Mouse (Mus musculus) heart, embryonic 11.5 days (tissue): ENCODE measurements around the gene Nxpe4. TPM values are rescaled to one million over a fixed set of nuclear protein-coding genes. Genes with fewer than 3 reads are reported as not detected.

Source experiments
- ATAC-seq: fragments of 200-750 bp; cut with Nextera tagmentation; replicated peaks from 2 replicates; pipeline ENCODE4 v1.8.0; 2017; ENCODE audit warnings: moderate library complexity; ENCODE audit not compliant: insufficient number of reproducible peaks, low FRiP score, low TSS enrichment
- H3K27ac ChIP-seq: fragments of 300-500 bp; sonication (generic); 2 replicates; pipeline ENCODE4 v1.5.1; 2014; ENCODE audit warnings: mild to moderate bottlenecking, low read depth, low read length
- H3K27me3 ChIP-seq: fragments of 300-500 bp; sonication (generic); 2 replicates; pipeline ENCODE4 v1.6.1; 2014; ENCODE audit warnings: mild to moderate bottlenecking, low read length, mixed read lengths; ENCODE audit not compliant: control insufficient read depth, insufficient read depth
- H3K36me3 ChIP-seq: fragments of 300-500 bp; sonication (generic); 2 replicates; pipeline ENCODE4 v1.6.1; 2014; ENCODE audit warnings: mild to moderate bottlenecking, low read length, moderate library complexity, mixed read lengths; ENCODE audit not compliant: control insufficient read depth, insufficient read depth
- H3K4me1 ChIP-seq: fragments of 300-500 bp; sonication (generic); 2 replicates; pipeline ENCODE4 v1.6.1; 2014; ENCODE audit warnings: low read length; ENCODE audit not compliant: control insufficient read depth, insufficient read depth
- H3K4me2 ChIP-seq: fragments of 300-500 bp; sonication (generic); 2 replicates; pipeline ENCODE4 v1.6.1; 2014; ENCODE audit warnings: mild to moderate bottlenecking, moderate library complexity
- H3K4me3 ChIP-seq: fragments of 300-500 bp; sonication (generic); 2 replicates; pipeline ENCODE4 v1.5.1; 2014; ENCODE audit warnings: low read depth, low read length
- H3K9ac ChIP-seq: fragments of 300-500 bp; sonication (generic); 2 replicates; pipeline ENCODE4 v1.6.1; 2014; ENCODE audit warnings: mild to moderate bottlenecking, low read depth, low read length, moderate library complexity
- H3K9me3 ChIP-seq: fragments of 300-500 bp; sonication (generic); replicated peaks from 2 replicates; pipeline ENCODE4 v1.6.1; 2016; ENCODE audit warnings: low read length; ENCODE audit not compliant: control insufficient read depth
- WGBS: fragments of 180-500 bp; shearing (Covaris S2); extraction: QIAGEN DNeasy Blood & Tissue Kit; methylation state at CpG from one replicate; pipeline ENCODE4 v1.1.7; 2014; ENCODE audit not compliant: insufficient replicate concordance; 5-methylcytosine and 5-hydroxymethylcytosine counted together
- polyA plus RNA-seq: library from polyadenylated mRNA; unstranded; fragments of >200 nt; fragmentation: Nextera tagmentation; extraction: Ambion mirVana; gene quantifications from 2 replicates; pipeline ENCODE4 v1.2.1, GENCODE M21; 2014

Nxpe4 gene
- polyA plus RNA-seq, 1 experiment from 2014 or later, result 2.6 TPM

DNA sequence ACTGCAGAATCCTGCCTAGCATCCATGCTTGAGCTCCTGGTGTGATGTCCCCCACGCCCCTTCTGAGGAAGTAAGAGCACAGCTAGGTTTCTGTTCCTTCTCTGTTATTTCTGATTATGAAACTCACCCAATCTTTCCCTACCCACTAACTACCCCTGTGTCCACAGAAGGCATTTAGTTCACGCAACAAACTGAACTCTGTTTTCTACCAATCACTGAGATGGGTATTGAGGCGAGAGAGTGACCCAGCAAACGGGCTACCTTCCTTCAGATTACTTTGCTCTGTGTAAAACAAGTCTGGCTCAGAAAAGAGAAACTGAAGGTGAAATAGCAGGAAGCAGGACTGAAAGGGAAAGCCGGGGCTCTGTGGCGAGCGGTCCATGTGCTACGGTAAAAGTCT lies 260.6 kb downstream of the Nxpe4 start:
- Histone ChIP-seq H3K4me2 (no peak overlapping the region), H3K4me3 (no peak overlapping the region), H3K9ac (no peak overlapping the region), H3K9me3 (no peaks in the 10 kb centered on the region), H3K27me3 (no peaks in the 10 kb centered on the region), H3K36me3 (no peaks in the 10 kb centered on the region), H3K4me1 (no peaks in the 10 kb centered on the region), H3K27ac (no peak overlapping the region)
- ATAC-seq, result no peak
- 76% methylated on average over 8 of the region's 8 CpGs for WGBS

DNA sequence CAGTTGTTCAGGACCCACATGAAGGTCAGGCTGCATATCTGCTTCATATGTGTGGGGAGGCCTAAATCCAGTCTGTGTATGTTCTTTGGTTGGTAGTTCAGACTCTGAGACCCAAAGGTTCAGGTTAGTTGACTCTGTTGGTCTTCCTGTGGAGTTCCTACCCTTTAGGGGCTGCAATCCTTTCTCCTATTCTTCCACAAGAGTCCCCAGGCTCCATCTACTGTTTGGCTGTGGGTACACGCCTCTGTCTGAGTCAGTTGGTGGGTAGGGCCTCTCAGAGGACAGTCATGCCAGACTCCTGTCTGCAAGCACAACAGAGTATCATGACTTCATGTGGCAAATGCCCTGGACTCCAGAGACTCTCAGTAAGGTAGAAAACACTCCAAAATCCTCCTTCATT lies 261.4 kb downstream of the Nxpe4 start:
- no peak for ATAC-seq
- H3K27ac ChIP-seq, result no peak overlapping the region
- no peak overlapping the region for H3K9ac ChIP-seq
- H3K9me3 ChIP-seq, result no peaks in the 10 kb centered on the region
- no peaks in the 10 kb centered on the region for H3K4me1 ChIP-seq
- H3K4me2 ChIP-seq, result no peak overlapping the region
- WGBS, result 38% methylated on average over 1 of the region's 1 CpGs
- H3K36me3 ChIP-seq, result no peaks in the 10 kb centered on the region
- no peaks in the 10 kb centered on the region for H3K27me3 ChIP-seq
- no peak overlapping the region for H3K4me3 ChIP-seq

DNA sequence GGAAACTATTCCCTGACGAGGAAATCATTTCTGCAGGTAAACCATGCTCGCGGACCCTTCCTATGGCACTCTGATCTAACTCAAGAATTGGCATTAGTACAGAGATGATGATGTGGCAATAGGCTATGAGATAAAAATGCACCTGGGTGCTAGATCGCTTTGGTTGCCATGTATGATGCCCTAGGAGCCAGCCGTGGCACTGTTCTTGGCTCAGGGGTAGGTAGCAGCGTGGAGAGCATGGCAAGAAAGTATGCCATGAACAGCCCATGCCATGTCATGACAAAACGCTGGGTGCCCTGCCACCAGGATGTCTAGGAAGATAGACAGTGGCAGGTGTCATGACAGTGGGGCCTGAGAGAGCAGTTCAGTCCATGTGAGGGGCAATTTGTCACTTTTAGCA lies 265.4 kb downstream of the Nxpe4 start:
- H3K27me3 ChIP-seq, result no peaks in the 10 kb centered on the region
- no peak overlapping the region for H3K27ac ChIP-seq
- H3K9ac ChIP-seq, result no peak overlapping the region
- no peaks in the 10 kb centered on the region for H3K9me3 ChIP-seq
- H3K4me2 ChIP-seq, result no peak overlapping the region
- H3K36me3 ChIP-seq, result no peaks in the 10 kb centered on the region
- no peak overlapping the region for H3K4me3 ChIP-seq
- no peaks in the 10 kb centered on the region for H3K4me1 ChIP-seq
- 82% methylated on average over 7 of the region's 7 CpGs for WGBS
- no peak for ATAC-seq

DNA sequence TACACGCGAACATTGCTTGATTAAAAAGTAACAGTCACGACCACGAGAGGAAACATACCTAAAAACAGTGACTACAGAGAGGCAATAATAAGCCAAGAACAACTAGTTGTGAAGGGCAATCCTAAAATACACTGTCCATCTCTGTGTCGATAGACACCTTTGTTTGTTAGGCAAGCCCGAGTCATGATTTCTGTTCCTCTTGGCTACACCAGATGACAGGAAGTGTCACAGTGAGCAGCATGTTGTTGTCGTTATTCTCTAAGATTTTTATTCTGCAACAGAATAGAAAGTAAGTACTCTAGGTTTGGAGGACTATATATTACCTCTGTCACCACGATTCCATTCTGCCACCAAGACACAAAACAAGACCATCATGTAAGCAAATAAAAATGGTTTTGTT lies 270.6 kb downstream of the Nxpe4 start:
- H3K9me3 ChIP-seq, result no peaks in the 10 kb centered on the region
- no peak overlapping the region for H3K9ac ChIP-seq
- WGBS, result 76% methylated on average over 8 of the region's 8 CpGs
- no peaks in the 10 kb centered on the region for H3K27me3 ChIP-seq
- no peak overlapping the region for H3K27ac ChIP-seq
- no peak overlapping the region for H3K4me3 ChIP-seq
- ATAC-seq, result no peak
- no peaks in the 10 kb centered on the region for H3K36me3 ChIP-seq
- no peak overlapping the region for H3K4me2 ChIP-seq
- H3K4me1 ChIP-seq, result no peaks in the 10 kb centered on the region

DNA sequence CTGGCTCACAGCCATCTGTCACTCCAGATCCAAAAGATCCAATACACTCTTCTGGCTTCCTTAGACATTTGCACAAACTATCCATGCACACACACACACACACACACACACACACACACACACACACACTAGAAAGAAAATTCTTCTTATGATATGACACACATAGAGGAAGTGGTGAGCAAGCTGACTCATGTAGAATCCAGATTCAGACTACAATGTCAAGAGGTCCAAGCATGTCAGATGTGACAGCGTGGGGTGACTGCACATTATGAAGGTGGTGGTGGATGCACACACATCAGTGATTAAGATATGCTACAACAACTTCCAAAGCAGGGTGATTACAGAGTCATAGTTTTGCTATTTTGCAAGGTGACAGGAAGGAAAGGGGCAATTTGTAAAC lies 282.1 kb downstream of the Nxpe4 start:
- H3K9ac ChIP-seq, result no peak overlapping the region
- no peaks in the 10 kb centered on the region for H3K4me1 ChIP-seq
- no peaks in the 10 kb centered on the region for H3K9me3 ChIP-seq
- H3K27me3 ChIP-seq, result no peaks in the 10 kb centered on the region
- H3K36me3 ChIP-seq, result no peaks in the 10 kb centered on the region
- no peak overlapping the region for H3K4me2 ChIP-seq
- no peak overlapping the region for H3K27ac ChIP-seq
- ATAC-seq, result no peak
- 82% methylated on average over 1 of the region's 1 CpGs for WGBS
- H3K4me3 ChIP-seq, result no peak overlapping the region

DNA sequence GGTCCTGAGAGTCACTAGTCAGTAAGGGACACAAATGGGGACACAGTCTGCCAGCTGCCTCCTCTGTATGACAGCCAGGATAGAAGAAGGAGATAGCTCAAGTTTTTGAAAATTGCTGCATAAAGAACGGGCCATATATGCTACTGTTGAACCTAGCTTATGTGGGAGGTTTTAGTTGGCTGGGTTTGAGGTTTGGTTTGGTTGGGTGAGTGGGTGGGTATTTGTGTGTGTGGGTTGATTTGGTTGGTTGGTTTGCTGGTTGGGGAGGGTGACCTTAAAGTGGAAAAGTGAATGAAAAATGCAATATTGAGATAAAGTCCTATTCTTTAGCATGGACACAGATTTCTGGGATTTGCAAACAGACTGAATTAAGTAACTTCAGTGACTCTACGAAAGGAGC lies 283.0 kb downstream of the Nxpe4 start:
- Histone ChIP-seq H3K4me1 (no peaks in the 10 kb centered on the region), H3K27me3 (no peaks in the 10 kb centered on the region), H3K36me3 (no peaks in the 10 kb centered on the region), H3K4me3 (no peak overlapping the region), H3K27ac (no peak overlapping the region), H3K4me2 (no peak overlapping the region), H3K9ac (no peak overlapping the region), H3K9me3 (no peaks in the 10 kb centered on the region)
- ATAC-seq, result no peak
- WGBS, result 76% methylated on average over 2 of the region's 2 CpGs

- H3K27me3 ChIP-seq, result no peaks in the 10 kb centered on the region
- H3K4me3 ChIP-seq, result no peak overlapping the region
- H3K9ac ChIP-seq, result no peak overlapping the region
- no peak overlapping the region for H3K27ac ChIP-seq
- ATAC-seq, result no peak
- no peaks in the 10 kb centered on the region for H3K36me3 ChIP-seq
- H3K4me2 ChIP-seq, result no peak overlapping the region
- no peaks in the 10 kb centered on the region for H3K9me3 ChIP-seq
- H3K4me1 ChIP-seq, result no peaks in the 10 kb centered on the region
- WGBS, result 33% methylated on average over 5 of the region's 5 CpGs
These were observed 286.0 kb downstream of the Nxpe4 start for GRCm38 (mm10) chr9:48447783-48448209.

Other genes with a start within 250 kb of the Nxpe4 start
- gene Nxpe2, start 191.4 kb downstream of the Nxpe4 start, polyA plus RNA-seq, result 1.8 and 4.6 TPM in 2 replicates